Mouse (Mus musculus): ENCODE results near the gene Pitpnc1. TPM values are rescaled to one million over a fixed set of nuclear protein-coding genes. Genes with fewer than 3 reads are reported as not detected.

The Pitpnc1 gene
- total and polyA plus RNA-seq, 3 experiments = 2.4 to 5.4 (median 3.6) TPM

DNA sequence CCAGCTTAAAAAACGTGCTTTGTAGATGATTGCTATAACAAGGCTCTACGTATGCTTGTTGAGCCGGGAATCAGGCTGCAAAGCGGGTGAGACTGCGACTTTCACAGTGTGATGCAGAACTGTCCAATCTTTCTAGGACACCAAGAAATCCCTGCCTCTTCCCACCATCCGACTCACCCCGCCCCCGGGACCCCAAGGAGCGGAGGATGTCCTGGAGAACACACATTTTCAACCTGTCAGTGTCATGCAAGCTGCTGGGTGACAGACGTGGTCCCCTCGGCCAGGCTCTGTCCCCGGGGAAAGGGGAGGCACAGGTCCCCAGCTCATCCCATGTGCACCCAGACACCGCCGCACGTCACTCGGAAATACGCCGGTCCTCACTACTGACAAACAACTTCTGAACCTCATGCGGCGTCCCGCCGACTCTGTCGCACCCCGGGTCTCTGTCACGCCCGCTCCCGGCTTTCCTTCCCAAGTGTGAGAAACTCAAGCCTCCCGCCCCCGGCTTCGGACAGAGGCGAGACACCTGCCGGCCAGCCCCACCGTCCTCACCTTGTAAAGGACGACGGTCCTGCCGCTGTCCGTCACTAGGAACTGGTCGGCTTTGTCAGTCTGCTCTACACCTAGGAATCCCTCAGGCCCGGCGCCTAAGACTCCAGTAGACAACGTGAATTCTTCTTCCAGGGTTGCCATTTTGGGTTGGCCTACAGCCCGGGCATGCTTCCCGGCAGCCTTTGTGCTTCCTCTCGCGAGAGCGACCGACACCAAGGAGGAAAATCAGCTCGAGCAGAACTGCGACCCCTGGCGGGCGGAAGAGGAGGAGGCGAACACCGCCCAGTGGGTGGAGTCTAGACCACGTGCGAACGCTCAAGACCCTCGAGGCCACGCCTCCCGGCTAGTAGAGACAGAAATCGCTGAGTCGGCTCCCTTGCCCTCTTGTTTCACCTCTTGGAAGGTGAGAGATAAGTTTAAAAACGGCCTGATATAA lies 281.6 kb downstream of the Pitpnc1 start, which contains the start of gene Nol11 (continued):
- TF ChIP-seq POLR2AphosphoS2 (IDR thresholded peaks at IDR 0.05; ENCODE audit: low read depth, low read length) (peak; percentile 78; the same call in 1 of the 2 replicates), JUN (IDR thresholded peaks at IDR 0.05; ENCODE audit: insufficient read depth, low read depth, low read length) (no peak), HCFC1 (IDR thresholded peaks at IDR 0.05; ENCODE audit: low read depth, low read length) (peak; percentile 91), CHD2 (IDR thresholded peaks at IDR 0.05; ENCODE audit: low read length) (peak; percentile 100), RCOR1 (conservative IDR thresholded peaks at IDR 0.05; ENCODE audit: low read depth, low read length) (no peak), USF1 (IDR thresholded peaks at IDR 0.05; ENCODE audit: low read depth, low read length) (peak; percentile 87), GABPA (IDR thresholded peaks at IDR 0.05; ENCODE audit: insufficient replicate concordance, low read depth, low read length) (no peak; the same call in 1 of the 2 replicates), MEF2A (IDR thresholded peaks at IDR 0.05; ENCODE audit: borderline replicate concordance, low read depth, low read length) (peak; percentile 75; the same call in 1 of the 2 replicates), CTCF (conservative IDR thresholded peaks at IDR 0.05 in 1 of 2, IDR thresholded peaks at IDR 0.05 in 1 of 2; ENCODE audit: low read depth in 2 of 2, low read length in 2 of 2) (peak; percentile 84 to 94), RAD21 (IDR thresholded peaks at IDR 0.05; ENCODE audit: low read depth, low read length) (no peak; the same call in 1 of the 2 replicates), IRF4 (IDR thresholded peaks at IDR 0.05; ENCODE audit: low read depth, low read length) (peak; percentile 69; the same call in 1 of the 2 replicates), JUND (conservative IDR thresholded peaks at IDR 0.05; ENCODE audit: low read depth, low read length) (no peak), NRF1 (IDR thresholded peaks at IDR 0.05; ENCODE audit: low read depth, low read length) (peak; percentile 60), USF2 (conservative IDR thresholded peaks at IDR 0.05; ENCODE audit: low read depth, low read length) (peak; percentile 72), ZC3H11A (IDR thresholded peaks at IDR 0.05; ENCODE audit: low read depth, low read length) (no peak)

DNA sequence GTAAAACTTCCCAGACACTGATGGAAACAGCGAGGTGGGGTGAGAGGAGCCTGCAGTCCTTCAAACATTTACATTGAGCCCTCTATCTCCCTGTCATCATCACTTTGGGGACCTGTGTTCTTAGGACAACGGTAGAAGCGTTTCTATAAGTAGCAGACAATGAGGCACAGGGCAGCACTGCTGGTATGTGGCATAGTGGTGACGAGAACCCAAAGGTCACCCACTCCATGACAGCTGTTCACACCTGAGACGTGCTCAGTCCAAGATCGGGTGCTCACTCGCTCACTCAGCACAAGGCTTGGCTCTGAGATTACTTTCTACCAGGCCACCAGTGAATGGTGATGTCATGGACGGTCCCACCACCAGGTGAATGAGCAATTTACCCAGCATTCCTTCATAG lies 286.7 kb downstream of the Pitpnc1 start:
- in situ Hi-C loops (cut with MboI; ENCODE audit: low pct_ligation_motif_present, low pct_unique_long_range_greater_than_20kb, low sequenced_read_pairs) = no loop called here
- no peak for DNase-seq (ENCODE audit: extremely low read depth)
- no peak for TF ChIP-seq HCFC1 (IDR thresholded peaks at IDR 0.05; ENCODE audit: low read depth, low read length)
- no peak for TF ChIP-seq ZKSCAN1 (IDR thresholded peaks at IDR 0.05; ENCODE audit: borderline replicate concordance, low read depth, low read length)
- no peak for TF ChIP-seq JUND (conservative IDR thresholded peaks at IDR 0.05; ENCODE audit: low read depth, low read length)
- H3K9ac ChIP-seq (ENCODE audit: insufficient read depth, low read depth) = no peak overlapping the region
- H3K4me3 ChIP-seq (replicated peaks in 1 of 3; ENCODE audit: low read depth in 2 of 3, low read length in 2 of 3, poor library complexity in 1 of 3) = no peak overlapping the region
- peaks cover 55 to 82% of the 10 kb centered on the region in 2 experiments for H3K36me3 ChIP-seq (replicated peaks in 1 of 2; ENCODE audit: control insufficient read depth in 1 of 2, insufficient read depth in 1 of 2, low read length in 1 of 2)
- H3K79me2 ChIP-seq (replicated peaks; ENCODE audit: control insufficient read depth, extremely low read depth, insufficient read depth, poor library complexity, severe bottlenecking) = peaks cover 25% of the 10 kb centered on the region
- H3K9me3 ChIP-seq (replicated peaks; ENCODE audit: low read length) = no peaks in the 10 kb centered on the region
- no peaks in the 10 kb centered on the region for H3K27me3 ChIP-seq (replicated peaks)
- no peak overlapping the region for H3K27ac ChIP-seq (ENCODE audit: insufficient read depth, low read depth)
- dilution Hi-C loops (cut with MboI; ENCODE audit: extremely low pct_ligation_motif_present, extremely low pct_unique_long_range_greater_than_20kb, low sequenced_read_pairs) = no loop called here
- H3K4me2 ChIP-seq (ENCODE audit: insufficient read depth, low read depth, poor library complexity, severe bottlenecking) = no peak overlapping the region
- peaks cover 0 to 10% of the 10 kb centered on the region in 2 experiments; a peak in 2 of 4 replicates for H3K4me1 ChIP-seq (ENCODE audit: control insufficient read depth in 1 of 2, insufficient read depth in 2 of 2)
